Mouse (Mus musculus) liver, embryonic 14.5 days (tissue): ENCODE data around the gene Scn2b. TPM values are rescaled to one million over a fixed set of nuclear protein-coding genes. Genes with fewer than 3 reads are reported as not detected.
A peak's percentile ranks its signal among the peaks of the same experiment; 100 is the strongest.

Experiments
- ATAC-seq: fragments of 200-750 bp; cut with Nextera tagmentation; 2 replicates; pipeline ENCODE4 v1.8.0; 2017; ENCODE audit warnings: moderate number of reproducible peaks, mild to moderate bottlenecking, moderate library complexity; ENCODE audit not compliant: insufficient read depth
- DNase-seq, 3 experiments: peaks; one replicate each; pipeline ENCODE4 v3.0.0-alpha.2; 2012 to 2013; ENCODE audit warnings: low read depth in 3 of 3, low spot score in 3 of 3
- H3K27ac ChIP-seq: fragments of 300-500 bp; sonication (generic); 2 replicates; pipeline ENCODE4 v1.5.1; 2014; ENCODE audit warnings: moderate library complexity, mild to moderate bottlenecking, control low read depth, inconsistent platforms
- H3K27me3 ChIP-seq: fragments of 300-500 bp; sonication (generic); 2 replicates; pipeline ENCODE4 v1.6.1; 2014; ENCODE audit warnings: mild to moderate bottlenecking, low read length, moderate library complexity; ENCODE audit not compliant: control insufficient read depth, insufficient read depth
- H3K36me3 ChIP-seq: fragments of 300-500 bp; sonication (generic); replicated peaks from 2 replicates; pipeline ENCODE4 v1.6.1; 2014; ENCODE audit warnings: low read depth; ENCODE audit not compliant: control insufficient read depth, insufficient read depth
- H3K4me1 ChIP-seq, 2 experiments: fragments of 200-500 bp in 1 of 2; fragments of 300-500 bp in 1 of 2; sonication (generic) in 1 of 2; replicated peaks; 2 replicates each; pipeline ENCODE4 v1.6.1; 2012 to 2014; ENCODE audit warnings: antibody characterized with exemption in 1 of 2, inconsistent platforms in 1 of 2, low read length in 1 of 2; ENCODE audit not compliant: control insufficient read depth in 2 of 2, insufficient read depth in 2 of 2
- H3K4me2 ChIP-seq: fragments of 300-500 bp; sonication (generic); 2 replicates; pipeline ENCODE4 v1.6.1; 2014; ENCODE audit warnings: low read depth, mild to moderate bottlenecking, control low read depth, moderate library complexity
- H3K4me3 ChIP-seq, 2 experiments: fragments of 200-500 bp in 1 of 2; fragments of 300-500 bp in 1 of 2; sonication (generic) in 1 of 2; 2 replicates each; pipeline ENCODE4 v1.5.1; 2012 to 2014; ENCODE audit warnings: low read depth in 2 of 2, low read length in 2 of 2, mild to moderate bottlenecking in 2 of 2, control low read depth in 1 of 2, inconsistent platforms in 1 of 2, moderate library complexity in 1 of 2; ENCODE audit not compliant: insufficient read depth in 1 of 2
- H3K9ac ChIP-seq: fragments of 300-500 bp; sonication (generic); replicated peaks from 2 replicates; pipeline ENCODE4 v1.6.1; 2014; ENCODE audit warnings: mild to moderate bottlenecking, control low read depth, moderate library complexity
- H3K9me3 ChIP-seq: fragments of 300-500 bp; sonication (generic); 2 replicates; pipeline ENCODE4 v1.6.1; 2016; ENCODE audit warnings: low read length, mixed read lengths; ENCODE audit not compliant: control insufficient read depth
- CTCF ChIP-seq: IDR thresholded peaks from 2 replicates; pipeline ENCODE4 v1.5.1; 2016; ENCODE audit warnings: antibody characterized with exemption, low read depth, control low read depth
- EP300 ChIP-seq: IDR thresholded peaks from 2 replicates; pipeline ENCODE4 v1.6.1; 2016; ENCODE audit warnings: antibody characterized with exemption, low read depth
- WGBS: fragments of 180-500 bp; shearing (Covaris S2); extraction: QIAGEN DNeasy Blood & Tissue Kit; methylation state at CpG from one replicate; pipeline ENCODE4 v1.1.7; 2014; ENCODE audit not compliant: insufficient replicate concordance; 5-methylcytosine and 5-hydroxymethylcytosine counted together
- polyA plus RNA-seq, 2 experiments: library from polyadenylated mRNA; depleted of rRNA in 1 of 2; stranded (reverse) in 1 of 2; unstranded in 1 of 2; fragments of >200 nt; fragmentation: Nextera tagmentation in 1 of 2; extraction: Ambion mirVana in 1 of 2; gene quantifications; 2 replicates each; pipeline versions ENCODE4 v1.2.1 to v1.2.3; 2012 to 2014

Scn2b gene
- polyA plus RNA-seq, 2 experiments, result 0.10 to 0.13 TPM

- Histone ChIP-seq H3K27ac (no peak overlapping the region), H3K4me3 (no peak overlapping the region), H3K36me3 (no peaks in the 10 kb centered on the region), H3K27me3 (no peaks in the 10 kb centered on the region), H3K9me3 (no peaks in the 10 kb centered on the region), H3K4me2 (no peak overlapping the region), H3K9ac (no peak overlapping the region), H3K4me1 (peaks cover 0 to 7% of the 10 kb centered on the region in 2 experiments; a peak in 2 of 4 replicates)
- ATAC-seq (no peak), DNase-seq (no peak)
- TF ChIP-seq EP300, result no peak
- TF ChIP-seq CTCF, result no peak
- 63% methylated on average over 2 of the region's 2 CpGs for WGBS
Observed at GRCm38 (mm10) chr9:45105596-45106374, 11.8 kb upstream of the Scn2b start.

GRCm38 (mm10) chr9:45115706-45116105, 1.9 kb upstream of the Scn2b start:
- no peak overlapping the region for H3K4me2 ChIP-seq
- no peaks in the 10 kb centered on the region for H3K9me3 ChIP-seq
- no peaks in the 10 kb centered on the region for H3K36me3 ChIP-seq
- DNase-seq (no peak), ATAC-seq (no peak)
- TF ChIP-seq CTCF, result no peak
- TF ChIP-seq EP300, result no peak
- no peak overlapping the region for H3K27ac ChIP-seq
- H3K4me3 ChIP-seq, result no peak overlapping the region; a peak in 1 of 4 replicates
- no peaks in the 10 kb centered on the region; the same call in 1 of the 2 replicates for H3K27me3 ChIP-seq
- no peak overlapping the region for H3K9ac ChIP-seq
- WGBS, result 9% methylated on average over 14 of the region's 14 CpGs
- peaks cover 0 to 3% of the 10 kb centered on the region in 2 experiments; a peak in 1 of 4 replicates for H3K4me1 ChIP-seq

GRCm38 (mm10) chr9:45116819-45117218, 763 bp upstream of the Scn2b start:
- Histone ChIP-seq H3K4me3 (no peak overlapping the region), H3K27me3 (no peaks in the 10 kb centered on the region; the same call in 1 of the 2 replicates), H3K9ac (no peak overlapping the region), H3K4me2 (no peak overlapping the region), H3K27ac (no peak overlapping the region), H3K36me3 (no peaks in the 10 kb centered on the region), H3K9me3 (no peaks in the 10 kb centered on the region), H3K4me1 (peaks cover 0 to 3% of the 10 kb centered on the region in 2 experiments; a peak in 1 of 4 replicates)
- TF ChIP-seq EP300 (no peak), CTCF (no peak)
- DNase-seq, result no peak
- 21% methylated on average over 9 of the region's 9 CpGs for WGBS
- no peak for ATAC-seq

- ATAC-seq (no peak), DNase-seq (no peak)
- Histone ChIP-seq H3K4me3 (no peak overlapping the region), H3K9ac (no peak overlapping the region), H3K4me2 (no peak overlapping the region), H3K4me1 (peaks cover 0 to 3% of the 10 kb centered on the region in 2 experiments; a peak in 1 of 4 replicates), H3K36me3 (no peaks in the 10 kb centered on the region), H3K27me3 (no peaks in the 10 kb centered on the region; the same call in 1 of the 2 replicates), H3K9me3 (no peaks in the 10 kb centered on the region), H3K27ac (no peak overlapping the region)
- 22% methylated on average over 10 of the region's 10 CpGs for WGBS
- TF ChIP-seq EP300 (no peak), CTCF (no peak)
Observed at GRCm38 (mm10) chr9:45118552-45118951, 970 bp downstream of the Scn2b start.

GRCm38 (mm10) chr9:45119316-45119953, 1.9 kb downstream of the Scn2b start:
- TF ChIP-seq EP300 (no peak), CTCF (peak; percentile 19; the same call in 1 of the 2 replicates)
- Histone ChIP-seq H3K9ac (no peak overlapping the region), H3K36me3 (no peaks in the 10 kb centered on the region), H3K4me1 (peaks cover 0 to 3% of the 10 kb centered on the region in 2 experiments; a peak in 1 of 4 replicates), H3K9me3 (no peaks in the 10 kb centered on the region), H3K27me3 (no peaks in the 10 kb centered on the region; the same call in 1 of the 2 replicates), H3K4me3 (no peak overlapping the region), H3K27ac (no peak overlapping the region), H3K4me2 (no peak overlapping the region)
- 74% methylated on average over 8 of the region's 8 CpGs for WGBS
- no peak for ATAC-seq
- DNase-seq, result no peak
